Mouse (Mus musculus): ENCODE results near the gene Tnfrsf25. TPM values are rescaled to one million over a fixed set of nuclear protein-coding genes. Genes with fewer than 3 reads are reported as not detected.

Tnfrsf25 gene
- polyA plus RNA-seq, 1 experiment from 2014 or later: 44.1 TPM

Other genes with a start within 250 kb of the Tnfrsf25 start
- gene Dnajc11, start 182.2 kb upstream of the Tnfrsf25 start, polyA plus RNA-seq (2015; fragmentation: Nextera tagmentation; extraction: Ambion mirVana): 47.2 and 48.3 TPM in 2 replicates
- gene Thap3, start 126.9 kb upstream of the Tnfrsf25 start, polyA plus RNA-seq (2015; fragmentation: Nextera tagmentation; extraction: Ambion mirVana): 30.7 and 41.4 TPM in 2 replicates
- gene Phf13, start 119.7 kb upstream of the Tnfrsf25 start, polyA plus RNA-seq (2015; fragmentation: Nextera tagmentation; extraction: Ambion mirVana): 10.0 and 11.3 TPM in 2 replicates
- 8.9 and 10.2 TPM in 2 replicates for gene Klhl21, start 107.1 kb upstream of the Tnfrsf25 start, polyA plus RNA-seq (2015; fragmentation: Nextera tagmentation; extraction: Ambion mirVana)
- 18.4 and 18.9 TPM in 2 replicates for gene Zbtb48, start 88.3 kb upstream of the Tnfrsf25 start, polyA plus RNA-seq (2015; fragmentation: Nextera tagmentation; extraction: Ambion mirVana)
- 0.32 and 0.59 TPM in 2 replicates for gene Tas1r1, start 77.4 kb upstream of the Tnfrsf25 start, polyA plus RNA-seq (2015; fragmentation: Nextera tagmentation; extraction: Ambion mirVana)
- gene Nol9, start 76.6 kb upstream of the Tnfrsf25 start, polyA plus RNA-seq (2015; fragmentation: Nextera tagmentation; extraction: Ambion mirVana): 22.8 and 24.9 TPM in 2 replicates
- gene Plekhg5, start 43.4 kb upstream of the Tnfrsf25 start, polyA plus RNA-seq (2015; fragmentation: Nextera tagmentation; extraction: Ambion mirVana): 3.4 and 3.9 TPM in 2 replicates
- 3.2 and 3.6 TPM in 2 replicates for gene Espn, start 36.4 kb downstream of the Tnfrsf25 start, polyA plus RNA-seq (2015; fragmentation: Nextera tagmentation; extraction: Ambion mirVana)
- gene Hes2, start 42.9 kb downstream of the Tnfrsf25 start, polyA plus RNA-seq (2015; fragmentation: Nextera tagmentation; extraction: Ambion mirVana): 0.21 TPM in 1 of 2 replicates, not detected in the other
- 65.1 and 98.8 TPM in 2 replicates for gene Acot7, start 62.2 kb downstream of the Tnfrsf25 start, polyA plus RNA-seq (2015; fragmentation: Nextera tagmentation; extraction: Ambion mirVana)
- gene Gpr153, start 158.3 kb downstream of the Tnfrsf25 start, polyA plus RNA-seq (2015; fragmentation: Nextera tagmentation; extraction: Ambion mirVana): 1.2 and 1.4 TPM in 2 replicates
- 0.07 TPM in 1 of 2 replicates, not detected in the other for gene Hes3, start 175.7 kb downstream of the Tnfrsf25 start, polyA plus RNA-seq (2015; fragmentation: Nextera tagmentation; extraction: Ambion mirVana)
- 19.2 and 19.7 TPM in 2 replicates for gene Icmt, start 181.3 kb downstream of the Tnfrsf25 start, polyA plus RNA-seq (2015; fragmentation: Nextera tagmentation; extraction: Ambion mirVana)
- 0.09 TPM in 1 of 2 replicates, not detected in the other for gene Rnf207, start 203.1 kb downstream of the Tnfrsf25 start, polyA plus RNA-seq (2015; fragmentation: Nextera tagmentation; extraction: Ambion mirVana)
- gene Rpl22, start 209.8 kb downstream of the Tnfrsf25 start, polyA plus RNA-seq (2015; fragmentation: Nextera tagmentation; extraction: Ambion mirVana): 557 and 592 TPM in 2 replicates
- gene Chd5, start 222.7 kb downstream of the Tnfrsf25 start, polyA plus RNA-seq (2015; fragmentation: Nextera tagmentation; extraction: Ambion mirVana): 0.03 and 0.07 TPM in 2 replicates

Measured in thymus, postnatal 0 days (tissue).